Mouse (Mus musculus): ENCODE measurements around the gene Stra8.

Stra8 gene

GRCm38 (mm10) chr6:34941496-34941895 is 21.5 kb downstream of the Stra8 start:
- DNase-seq (ENCODE audit: low spot score in 2 of 2) = no peak

- DNase-seq (ENCODE audit: low spot score in 2 of 2) = no peak
Observed at GRCm38 (mm10) chr6:34942446-34942845, 22.5 kb downstream of the Stra8 start.

GRCm38 (mm10) chr6:34943499-34943898 is 23.5 kb downstream of the Stra8 start:
- no peak for DNase-seq (ENCODE audit: low spot score in 2 of 2)

GRCm38 (mm10) chr6:34946486-34947079 is 26.6 kb downstream of the Stra8 start:
- no peak for DNase-seq (ENCODE audit: low spot score in 2 of 2)

GRCm38 (mm10) chr6:34948461-34948860 is 28.5 kb downstream of the Stra8 start:
- DNase-seq (ENCODE audit: low spot score in 2 of 2) = no peak

GRCm38 (mm10) chr6:34951518-34951917 is 31.6 kb downstream of the Stra8 start:
- no peak for DNase-seq (ENCODE audit: low spot score in 2 of 2)

- DNase-seq (ENCODE audit: low spot score in 2 of 2) = no peak
Observed at GRCm38 (mm10) chr6:34951956-34952667, 32.1 kb downstream of the Stra8 start.

GRCm38 (mm10) chr6:34954926-34955861 is 35.2 kb downstream of the Stra8 start:
- peak in 1 of 2 experiments; percentile 14 for DNase-seq (ENCODE audit: low spot score in 2 of 2)

GRCm38 (mm10) chr6:34955862-34956241 is 35.9 kb downstream of the Stra8 start:
- DNase-seq (ENCODE audit: low spot score in 2 of 2) = no peak

GRCm38 (mm10) chr6:34959131-34959530 is 39.2 kb downstream of the Stra8 start:
- no peak for DNase-seq (ENCODE audit: low spot score in 2 of 2)

GRCm38 (mm10) chr6:34964550-34964949 is 44.6 kb downstream of the Stra8 start:
- DNase-seq (ENCODE audit: low spot score in 2 of 2) = no peak

GRCm38 (mm10) chr6:34965819-34966539 is 46.0 kb downstream of the Stra8 start:
- no peak for DNase-seq (ENCODE audit: low spot score in 2 of 2)

- no peak for DNase-seq (ENCODE audit: low spot score in 2 of 2)
Observed at GRCm38 (mm10) chr6:34971181-34971580, 51.2 kb downstream of the Stra8 start.

GRCm38 (mm10) chr6:34979291-34979690 is 59.3 kb downstream of the Stra8 start:
- no peak for DNase-seq (ENCODE audit: low spot score in 2 of 2)

GRCm38 (mm10) chr6:34980661-34981060 is 60.7 kb downstream of the Stra8 start:
- DNase-seq (ENCODE audit: low spot score in 2 of 2) = no peak

- DNase-seq (ENCODE audit: low spot score in 2 of 2) = no peak
Observed at GRCm38 (mm10) chr6:34987085-34987645, 67.2 kb downstream of the Stra8 start.

- DNase-seq (ENCODE audit: low spot score in 2 of 2) = no peak
Observed at GRCm38 (mm10) chr6:34988081-34988761, 68.3 kb downstream of the Stra8 start, which contains the start of gene Slc23a4. TSS of gene Slc23a4 (minus strand) at chr6:34988404.

Data from urinary bladder, postnatal 36 days (tissue).